ENCODE assay signal across 10 mouse cellular contexts in the genomic region with DNA sequence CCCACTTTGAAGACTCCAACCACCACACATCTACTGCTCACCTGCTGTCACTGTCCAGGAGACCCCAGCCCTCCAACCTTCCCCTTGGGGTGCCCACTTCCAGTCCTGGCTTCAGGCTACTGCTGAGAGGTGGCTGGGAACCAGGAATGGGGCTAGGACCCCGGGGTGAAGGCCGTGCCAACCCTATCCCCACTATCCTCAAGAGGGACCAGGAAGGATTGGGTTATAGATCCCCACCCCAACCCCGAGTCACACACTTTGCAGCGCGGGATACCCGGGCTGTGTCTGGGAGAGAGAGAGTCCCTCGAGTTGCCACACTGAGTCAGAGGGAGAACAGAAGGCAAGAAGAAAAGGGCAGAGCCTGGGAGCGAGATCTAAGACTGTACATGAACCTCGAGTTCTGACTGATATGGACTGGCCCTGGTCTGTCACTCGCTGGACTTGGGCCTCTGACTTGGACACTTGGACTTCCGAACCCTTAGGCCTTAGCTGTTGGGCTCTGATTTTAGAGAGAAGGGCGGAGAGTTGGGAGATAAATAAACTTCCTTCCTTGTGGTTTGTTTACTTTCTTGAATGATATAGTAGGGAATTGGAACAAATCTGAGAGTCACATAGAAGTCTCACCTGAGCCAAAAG. TPM values are rescaled to one million over a fixed set of nuclear protein-coding genes. Genes with fewer than 3 reads are reported as not detected.
DNase-seq lines count a peak whose midpoint lies in the region; ATAC-seq and TF ChIP-seq lines count a peak whose summit lies in the region.
"Not testable (repeated sequence)": the region's sequence is repeated elsewhere in the genome, so short reads cannot be mapped to it uniquely, and the experiment has no call there.
"Had no signal": no experiment of that assay in that cellular context is flagged by ENCODE, and none has a peak within 500 bp of the region (broad histone marks: within the 10 kb centered on the region; RNA-seq: fewer than 3 reads in every experiment).

No protein-coding gene starts in this region.

- H3K4me3 ChIP-seq in intestine, embryonic 15.5 days (replicated peaks); intestine, postnatal 0 days (ENCODE audit: low read depth, low read length); liver, embryonic 16.5 days (ENCODE audit: low read depth, low read length); small intestine, adult 2 months (ENCODE audit: low read depth, low read length); stomach, postnatal 0 days (ENCODE audit: low read depth, low read length): not testable (repeated sequence)
- H3K4me3 ChIP-seq in limb, embryonic 10.5 days: 0 out of 2 replicates have a peak overlapping the region, but pooled peaks have one; percentile 1

- not testable (repeated sequence) for H3K27me3 ChIP-seq in intestine, embryonic 15.5 days (replicated peaks); intestine, postnatal 0 days (replicated peaks; ENCODE audit: control insufficient read depth, insufficient read depth, low read length); limb, embryonic 10.5 days (ENCODE audit: low read depth, poor library complexity, severe bottlenecking); liver, embryonic 16.5 days (ENCODE audit: control insufficient read depth, insufficient read depth, low read depth, low read length); small intestine, adult 2 months (ENCODE audit: control insufficient read depth, insufficient read depth, low read length); stomach, postnatal 0 days (ENCODE audit: control insufficient read depth, insufficient read depth, low read length)

- not testable (repeated sequence) for ATAC-seq in intestine, embryonic 15.5 days; liver, embryonic 16.5 days (ENCODE audit: low read depth)
- ATAC-seq in intestine, postnatal 0 days: peak; percentile 42
- ATAC-seq in stomach, postnatal 0 days (ENCODE audit: low FRiP score, low TSS enrichment): peak; percentile 46

- 0 out of 2 replicates have a peak overlapping the region, but pooled peaks have one; percentile 78 for H3K27ac ChIP-seq in intestine, embryonic 15.5 days
- H3K27ac ChIP-seq in intestine, postnatal 0 days (ENCODE audit: low read depth, low read length): peak overlapping the region; percentile 91
- not testable (repeated sequence) for H3K27ac ChIP-seq in limb, embryonic 10.5 days
- 0 out of 2 replicates have a peak overlapping the region, but pooled peaks have one; percentile 2 for H3K27ac ChIP-seq in liver, embryonic 16.5 days (ENCODE audit: low read length)
- peak overlapping the region; percentile 91 for H3K27ac ChIP-seq in small intestine, adult 2 months (ENCODE audit: insufficient read depth, low read depth, low read length)
- H3K27ac ChIP-seq in stomach, postnatal 0 days (replicated peaks): peak overlapping the region; percentile 74

- not testable (repeated sequence) for TF ChIP-seq EP300 in stomach, postnatal 0 days (optimal IDR thresholded peaks at IDR 0.05)

- peaks cover 35% of the 10 kb centered on the region for H3K4me1 ChIP-seq in intestine, embryonic 15.5 days (replicated peaks)
- not testable (repeated sequence) for H3K4me1 ChIP-seq in intestine, postnatal 0 days (replicated peaks; ENCODE audit: control insufficient read depth, insufficient read depth, low read length); stomach, postnatal 0 days (replicated peaks; ENCODE audit: control insufficient read depth, insufficient read depth)
- H3K4me1 ChIP-seq in limb, embryonic 10.5 days: peaks cover 57% of the 10 kb centered on the region
- peaks cover 37% of the 10 kb centered on the region for H3K4me1 ChIP-seq in liver, embryonic 16.5 days (ENCODE audit: control insufficient read depth, low read depth, low read length)
- H3K4me1 ChIP-seq in small intestine, adult 2 months (ENCODE audit: control insufficient read depth, insufficient read depth, insufficient read length, low read length): peaks cover 17% of the 10 kb centered on the region

- H3K9me3 ChIP-seq in intestine, embryonic 15.5 days; intestine, postnatal 0 days (ENCODE audit: control insufficient read depth); limb, embryonic 10.5 days (replicated peaks); liver, embryonic 16.5 days (replicated peaks; ENCODE audit: control insufficient read depth, low read length); stomach, postnatal 0 days (ENCODE audit: control insufficient read depth, low read length): not testable (repeated sequence)

- H3K9ac ChIP-seq in intestine, embryonic 15.5 days; intestine, postnatal 0 days (ENCODE audit: low read depth, low read length); liver, embryonic 16.5 days (ENCODE audit: low read depth, low read length); stomach, postnatal 0 days (ENCODE audit: low read length): not testable (repeated sequence)

- not testable (repeated sequence) for H3K36me3 ChIP-seq in intestine, embryonic 15.5 days; liver, embryonic 16.5 days (ENCODE audit: control insufficient read depth, insufficient read depth); stomach, postnatal 0 days (ENCODE audit: control insufficient read depth, insufficient read depth, low read length)
- H3K36me3 ChIP-seq in intestine, postnatal 0 days (ENCODE audit: control insufficient read depth, insufficient read depth): peaks cover 23% of the 10 kb centered on the region; the same call in 1 of the 2 replicates
- peaks cover 45% of the 10 kb centered on the region for H3K36me3 ChIP-seq in limb, embryonic 10.5 days
- peaks cover 18% of the 10 kb centered on the region for H3K36me3 ChIP-seq in small intestine, adult 2 months (ENCODE audit: control insufficient read depth, insufficient read depth, low read length)

- H3K4me2 ChIP-seq in intestine, embryonic 15.5 days (replicated peaks); intestine, postnatal 0 days (replicated peaks; ENCODE audit: low read depth); liver, embryonic 16.5 days (ENCODE audit: low read depth, low read length); stomach, postnatal 0 days (replicated peaks; ENCODE audit: low read depth): not testable (repeated sequence)

- TF ChIP-seq POLR2A in small intestine, adult 2 months (IDR thresholded peaks at IDR 0.05; ENCODE audit: low read depth, low read length): not testable (repeated sequence)

- 83% methylated on average over 12 of the region's 12 CpGs for WGBS in intestine, embryonic 15.5 days
- 64% methylated on average over 12 of the region's 12 CpGs for WGBS in intestine, postnatal 0 days
- 92% methylated on average over 12 of the region's 12 CpGs for WGBS in limb, embryonic 10.5 days
- WGBS in liver, embryonic 16.5 days (ENCODE audit: insufficient replicate concordance): 75% methylated on average over 12 of the region's 12 CpGs
- WGBS in small intestine, adult 2 months: 45% methylated on average over 12 of the region's 12 CpGs
- 75% methylated on average over 12 of the region's 12 CpGs for WGBS in stomach, postnatal 0 days

- DNase-seq in cerebellum, adult 11-12 months: peak; percentile 53
- peak; percentile 55 for DNase-seq in kidney, adult 9 months
- not testable (repeated sequence) for DNase-seq in limb, embryonic 10.5 days (ENCODE audit: low spot score)
- DNase-seq in stomach, postnatal 0 days (ENCODE audit: low spot score): peak; percentile 55

- TF ChIP-seq CTCF in intestine, postnatal 0 days (IDR thresholded peaks at IDR 0.05; ENCODE audit: low read depth); small intestine, adult 2 months (IDR thresholded peaks at IDR 0.05; ENCODE audit: extremely low read depth, insufficient read length, insufficient replicate concordance, low read depth, low read length); stomach, postnatal 0 days (IDR thresholded peaks at IDR 0.05; ENCODE audit: low read depth): not testable (repeated sequence)

RNA-seq across cellular contexts. Expression of a gene that starts 1.8 kb away (rescaled TPM):
- 13.6 and 13.7 TPM in 2 replicates for polyA plus RNA-seq in intestine, embryonic 15.5 days (2015; fragmentation: Nextera tagmentation; extraction: Ambion mirVana)
- polyA plus RNA-seq in intestine, postnatal 0 days (2015; fragmentation: Nextera tagmentation; extraction: Ambion mirVana): 26.3 and 29.7 TPM in 2 replicates
- 8.4 and 8.5 TPM in 2 replicates for polyA plus RNA-seq in limb, embryonic 10.5 days (2016; fragmentation: Nextera tagmentation; extraction: Ambion mirVana)
- polyA plus RNA-seq in liver, embryonic 16.5 days (2015; fragmentation: Nextera tagmentation; extraction: Ambion mirVana): 2.7 TPM in 2 replicates
- polyA plus RNA-seq in small intestine, adult 2 months (2012; rRNA removed): 6.9 and 16.2 TPM in 2 replicates
- polyA plus RNA-seq in stomach, postnatal 0 days (2015; fragmentation: Nextera tagmentation; extraction: Ambion mirVana): 14.4 and 15.5 TPM in 2 replicates

RNA-seq across cellular contexts. Expression of a gene that starts 2.5 kb away (rescaled TPM):
- polyA plus RNA-seq in intestine, embryonic 15.5 days (2015; fragmentation: Nextera tagmentation; extraction: Ambion mirVana): 248 and 271 TPM in 2 replicates
- 262 and 264 TPM in 2 replicates for polyA plus RNA-seq in intestine, postnatal 0 days (2015; fragmentation: Nextera tagmentation; extraction: Ambion mirVana)
- polyA plus RNA-seq in limb, embryonic 10.5 days (2016; fragmentation: Nextera tagmentation; extraction: Ambion mirVana): 299 and 317 TPM in 2 replicates
- 115 and 123 TPM in 2 replicates for polyA plus RNA-seq in liver, embryonic 16.5 days (2015; fragmentation: Nextera tagmentation; extraction: Ambion mirVana)
- 226 and 448 TPM in 2 replicates for polyA plus RNA-seq in small intestine, adult 2 months (2012; rRNA removed)
- 323 and 329 TPM in 2 replicates for polyA plus RNA-seq in stomach, postnatal 0 days (2015; fragmentation: Nextera tagmentation; extraction: Ambion mirVana)

RNA-seq across cellular contexts. Expression of a gene that starts 3.1 kb away (rescaled TPM):
- 17.7 and 19.1 TPM in 2 replicates for polyA plus RNA-seq in intestine, embryonic 15.5 days (2015; fragmentation: Nextera tagmentation; extraction: Ambion mirVana)
- 15.0 and 16.6 TPM in 2 replicates for polyA plus RNA-seq in intestine, postnatal 0 days (2015; fragmentation: Nextera tagmentation; extraction: Ambion mirVana)
- 33.9 and 35.8 TPM in 2 replicates for polyA plus RNA-seq in limb, embryonic 10.5 days (2016; fragmentation: Nextera tagmentation; extraction: Ambion mirVana)
- polyA plus RNA-seq in liver, embryonic 16.5 days (2015; fragmentation: Nextera tagmentation; extraction: Ambion mirVana): 12.4 and 12.9 TPM in 2 replicates
- polyA plus RNA-seq in small intestine, adult 2 months (2012; rRNA removed): 10.5 and 25.3 TPM in 2 replicates
- 11.2 and 11.3 TPM in 2 replicates for polyA plus RNA-seq in stomach, postnatal 0 days (2015; fragmentation: Nextera tagmentation; extraction: Ambion mirVana)

RNA-seq across cellular contexts. Expression of a gene that starts 7.5 kb away (rescaled TPM):
- 10.4 and 13.7 TPM in 2 replicates for polyA plus RNA-seq in intestine, embryonic 15.5 days (2015; fragmentation: Nextera tagmentation; extraction: Ambion mirVana)
- polyA plus RNA-seq in intestine, postnatal 0 days (2015; fragmentation: Nextera tagmentation; extraction: Ambion mirVana): 18.3 and 22.5 TPM in 2 replicates
- polyA plus RNA-seq in limb, embryonic 10.5 days (2016; fragmentation: Nextera tagmentation; extraction: Ambion mirVana): 0.39 and 0.56 TPM in 2 replicates
- 959 and 972 TPM in 2 replicates for polyA plus RNA-seq in liver, embryonic 16.5 days (2015; fragmentation: Nextera tagmentation; extraction: Ambion mirVana)
- polyA plus RNA-seq in small intestine, adult 2 months (2012; rRNA removed): 0.15 and 0.25 TPM in 2 replicates
- polyA plus RNA-seq in stomach, postnatal 0 days (2015; fragmentation: Nextera tagmentation; extraction: Ambion mirVana): 1.3 and 3.2 TPM in 2 replicates
- polyA plus RNA-seq: embryonic facial prominence, embryonic 14.5 days; forebrain, postnatal 0 days had no signal

RNA-seq across cellular contexts. Expression of a gene that starts 9.2 kb away (rescaled TPM):
- polyA plus RNA-seq in intestine, embryonic 15.5 days (2015; fragmentation: Nextera tagmentation; extraction: Ambion mirVana): 0.83 and 0.85 TPM in 2 replicates
- polyA plus RNA-seq in intestine, postnatal 0 days (2015; fragmentation: Nextera tagmentation; extraction: Ambion mirVana): 0.46 and 0.59 TPM in 2 replicates
- polyA plus RNA-seq in limb, embryonic 10.5 days (2016; fragmentation: Nextera tagmentation; extraction: Ambion mirVana): 1.4 and 1.7 TPM in 2 replicates
- 0.33 and 0.35 TPM in 2 replicates for polyA plus RNA-seq in liver, embryonic 16.5 days (2015; fragmentation: Nextera tagmentation; extraction: Ambion mirVana)
- 0.76 and 1.4 TPM in 2 replicates for polyA plus RNA-seq in small intestine, adult 2 months (2012; rRNA removed)
- 0.18 and 0.27 TPM in 2 replicates for polyA plus RNA-seq in stomach, postnatal 0 days (2015; fragmentation: Nextera tagmentation; extraction: Ambion mirVana)
